Mouse (Mus musculus): ENCODE measurements at regions not wholly inside any gene's neighbourhood (a gene's known extent, or its start where the extent isn't known, plus 50 kb on each side); places are given as distances from the start of the nearest gene placed in this dataset.

DNA sequence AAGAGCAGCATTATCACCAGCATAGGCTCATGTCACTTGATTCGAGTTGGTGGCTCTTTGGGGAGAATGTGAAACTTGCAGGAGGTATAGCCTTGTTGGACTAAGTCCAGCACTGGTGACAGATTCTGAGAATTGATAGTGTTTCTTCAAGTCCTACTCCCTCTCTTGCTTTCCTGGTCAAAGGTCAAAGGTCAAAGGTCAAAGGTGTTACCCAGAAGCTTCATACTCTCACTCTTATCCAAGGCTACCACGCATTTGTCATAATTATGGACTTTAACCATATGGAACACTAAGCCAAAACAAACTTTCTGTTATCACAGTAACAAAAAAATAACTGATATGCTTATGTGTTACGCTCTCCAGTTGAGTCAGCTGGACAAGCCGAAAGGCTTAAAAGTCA lies 56.8 kb downstream of the Gm5152 start:
- DNase-seq (ENCODE audit: low read depth, low spot score), result peak; percentile 88

DNA sequence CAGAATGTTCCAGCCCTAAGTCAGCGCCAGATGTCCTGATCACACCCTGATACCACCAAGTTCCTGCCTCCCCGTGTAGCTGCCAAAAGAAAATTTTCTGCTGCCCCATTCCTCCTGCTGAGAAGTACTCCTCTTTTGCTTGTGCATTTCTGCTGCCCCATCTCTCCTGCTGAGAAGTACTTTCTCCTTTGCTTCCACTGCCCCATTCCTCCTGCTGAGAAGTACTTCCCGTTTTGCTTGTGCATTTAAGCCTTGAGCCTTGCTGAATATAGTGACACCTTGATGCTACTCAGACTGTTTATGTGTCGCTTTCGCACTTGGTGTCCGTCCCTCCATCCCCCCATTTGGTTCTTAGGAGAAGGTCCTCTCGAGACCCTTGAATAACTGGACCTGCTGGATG lies 84.1 kb downstream of the Gm5152 start:
- peak; percentile 59 for DNase-seq (ENCODE audit: low read depth, low spot score)

DNA sequence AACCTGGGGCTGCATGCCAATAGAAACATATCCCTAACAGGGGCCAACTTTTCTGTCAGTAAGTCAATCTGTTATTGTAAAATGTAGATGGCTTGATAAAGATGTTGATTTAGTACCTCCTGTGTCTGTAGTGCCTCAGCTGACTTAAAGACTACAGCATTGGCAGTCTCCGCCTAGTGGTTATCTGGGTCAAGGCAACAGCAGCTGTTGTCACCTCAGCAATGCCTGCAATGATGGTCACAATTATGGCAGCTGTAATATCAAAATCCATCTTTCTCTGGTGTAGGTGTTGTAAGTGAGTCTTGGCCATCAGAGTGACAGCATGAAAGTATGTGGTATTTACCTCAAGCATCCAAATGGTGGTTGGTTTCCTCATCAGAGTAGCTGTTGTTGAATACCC lies 97.0 kb downstream of the Gm5152 start:
- DNase-seq (ENCODE audit: low read depth, low spot score), result no peak

DNA sequence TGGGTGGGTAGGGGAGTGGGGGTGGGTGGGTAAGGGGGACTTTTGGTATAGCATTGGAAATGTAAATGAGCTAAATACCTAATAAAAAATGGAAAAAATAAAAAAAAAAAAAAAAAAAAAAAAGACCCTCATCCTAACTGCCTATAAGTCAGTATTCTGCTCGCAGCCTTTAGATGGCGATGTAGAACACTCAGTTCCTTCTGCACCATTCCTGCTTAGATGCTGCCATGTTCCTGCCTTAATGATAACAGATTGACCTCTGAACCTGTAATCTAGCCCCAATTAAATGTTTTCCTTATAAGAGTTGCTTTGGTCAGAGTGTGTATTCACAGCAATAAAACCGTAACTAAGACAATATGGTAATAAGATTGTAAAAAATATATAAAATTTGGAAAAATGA lies 105.1 kb downstream of the Gm5152 start:
- DNase-seq (ENCODE audit: low read depth, low spot score), result peak; percentile 51
